Mouse (Mus musculus) monocyte, adult 5-6 weeks (primary cell): ENCODE measurements at regions not wholly inside any gene's neighbourhood (a gene's known extent, or its start where the extent isn't known, plus 50 kb on each side); places are given as distances from the start of the nearest gene placed in this dataset.

Source experiments
- ATAC-seq: fragments of 153-309, 156-312 bp; replicated peaks from 2 replicates; pipeline ENCODE4 v1.8.0; 2017; ENCODE audit warnings: mild to moderate bottlenecking; ENCODE audit not compliant: low TSS enrichment, insufficient number of reproducible peaks, severe bottlenecking, poor library complexity, low FRiP score

DNA sequence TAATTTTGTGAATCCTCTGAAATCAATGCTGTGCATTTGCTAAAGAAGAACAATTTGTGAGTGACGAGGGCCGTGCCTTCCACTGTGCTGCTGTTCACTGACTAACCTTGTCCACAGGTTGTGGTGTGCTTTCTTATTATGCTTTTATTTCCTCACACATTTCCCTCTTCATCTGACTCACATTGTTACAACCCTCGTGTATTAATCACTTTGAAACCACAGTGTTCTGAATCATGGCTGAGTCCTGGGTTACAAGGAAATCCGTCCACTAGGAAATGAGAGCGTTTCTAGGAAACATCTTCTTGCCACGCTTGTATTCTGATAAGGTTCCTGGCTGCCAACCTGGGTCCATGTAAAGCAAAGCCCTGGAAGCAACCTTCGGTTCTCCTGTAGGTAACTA lies 163.8 kb upstream of the Mocs2 start:
- ATAC-seq, result no peak

DNA sequence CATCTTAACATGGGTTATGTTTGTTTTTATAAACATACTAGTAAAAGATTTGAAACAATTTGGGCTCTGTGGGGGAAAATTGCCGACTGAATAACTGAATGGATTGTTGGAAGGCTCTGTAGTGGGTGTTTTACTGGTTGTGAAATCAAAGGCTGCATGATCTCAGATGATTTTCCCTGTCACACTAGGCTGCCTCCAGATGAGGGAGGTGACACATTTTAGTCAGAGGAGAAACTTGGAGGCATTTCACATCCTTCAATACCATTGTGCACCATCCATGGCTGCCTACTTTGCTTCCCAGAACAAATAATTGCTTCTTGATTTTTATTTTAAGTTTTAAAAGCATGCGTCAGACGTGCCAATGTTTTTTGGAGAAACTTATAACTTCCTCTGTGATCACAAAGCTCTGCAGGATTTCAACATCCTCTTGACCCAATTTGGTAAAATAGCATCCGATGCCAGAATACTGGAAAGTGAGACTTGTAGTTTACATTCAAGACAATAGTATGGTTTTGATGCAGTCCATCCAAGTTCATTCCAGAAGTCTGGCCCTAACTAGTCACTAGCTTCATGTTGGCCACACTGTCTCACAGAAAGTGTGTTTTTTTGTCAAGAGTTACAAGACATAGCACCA lies 163.0 kb upstream of the Mocs2 start:
- ATAC-seq, result no peak

DNA sequence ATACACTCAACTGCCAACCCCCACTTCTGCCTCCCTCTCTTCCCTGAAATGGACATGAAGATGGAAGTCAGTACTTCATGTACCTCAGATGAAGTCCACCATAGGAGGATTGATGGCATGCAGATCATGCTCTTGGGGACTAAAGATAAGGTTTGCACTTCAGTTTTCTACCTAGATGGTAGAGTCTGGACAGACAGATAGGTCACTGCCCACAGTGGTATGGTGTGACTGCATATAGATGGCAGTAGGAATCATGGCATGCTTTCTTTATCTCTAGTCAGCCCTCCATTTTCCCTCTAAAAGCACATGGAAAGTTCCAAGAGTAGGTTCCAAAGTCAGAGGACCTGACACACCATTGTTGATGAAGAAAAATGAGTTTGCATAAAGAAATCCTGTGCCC lies 145.6 kb upstream of the Mocs2 start:
- ATAC-seq, result no peak

DNA sequence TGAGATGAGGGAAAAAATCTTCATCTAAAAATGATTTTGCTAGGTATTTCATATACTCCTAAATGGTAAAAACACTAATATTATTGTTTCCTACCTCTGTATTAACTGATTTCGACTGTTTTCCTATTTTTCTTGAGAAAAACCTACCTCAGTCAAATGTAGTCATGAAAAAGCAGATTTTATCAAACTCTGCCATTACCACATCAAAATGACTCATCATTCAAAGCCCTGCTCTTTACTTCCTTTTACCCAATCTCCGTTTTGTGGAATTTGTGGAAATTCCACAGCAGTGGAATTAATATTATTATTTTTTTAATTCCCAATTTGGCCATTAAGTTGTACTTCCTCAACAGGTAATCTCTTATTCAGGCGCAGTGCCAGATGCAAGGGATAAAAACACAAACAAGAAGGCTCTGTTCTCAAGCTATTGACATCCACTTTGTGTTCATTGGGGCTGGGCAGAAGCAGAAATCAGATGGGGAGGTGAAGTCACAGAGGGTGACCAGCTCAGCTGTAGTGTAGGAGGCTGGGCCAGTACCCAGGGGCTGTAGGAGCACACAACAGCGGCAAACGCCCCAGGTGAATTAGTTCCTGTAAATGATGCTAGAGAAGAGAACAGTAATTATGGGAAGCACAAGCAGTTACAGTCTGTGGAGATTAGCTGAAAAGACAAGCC lies 138.2 kb upstream of the Mocs2 start:
- ATAC-seq, result no peak

DNA sequence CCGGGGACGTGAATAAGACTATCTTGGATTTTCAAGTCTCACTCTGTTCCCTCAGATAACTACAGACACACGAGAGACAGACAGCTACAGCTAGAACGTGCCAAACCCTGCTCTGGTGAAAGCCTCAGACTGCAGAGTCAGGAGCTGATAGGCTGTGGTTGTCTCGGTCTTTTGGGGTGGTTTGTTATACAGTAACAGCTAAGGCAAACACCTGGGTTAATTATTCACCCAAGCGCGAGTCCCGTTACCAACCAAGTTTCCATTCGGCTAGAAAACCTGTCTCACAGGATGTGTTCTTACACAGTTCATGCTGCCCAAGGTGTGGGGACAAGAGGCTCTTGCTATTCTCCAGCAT lies 137.7 kb upstream of the Mocs2 start:
- no peak for ATAC-seq

DNA sequence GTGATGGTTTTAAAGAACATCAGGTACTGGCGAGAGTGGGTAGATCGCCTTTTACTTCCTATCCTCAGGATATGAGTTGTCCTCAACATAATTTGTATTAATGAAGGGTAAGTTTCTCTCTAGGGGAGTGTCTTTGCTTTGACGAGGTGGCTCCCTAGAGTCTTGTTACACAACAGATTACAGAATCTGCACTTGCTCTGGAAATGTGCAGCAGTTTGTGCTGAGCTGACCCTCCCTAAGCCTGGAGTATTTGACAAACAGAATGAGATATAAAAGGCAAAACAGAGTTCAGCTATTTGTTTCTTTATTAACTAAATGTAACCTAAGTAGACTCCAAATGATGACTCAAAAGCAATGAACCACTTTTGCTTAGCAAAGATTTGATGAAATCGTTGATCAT lies 136.8 kb upstream of the Mocs2 start:
- ATAC-seq, result no peak

DNA sequence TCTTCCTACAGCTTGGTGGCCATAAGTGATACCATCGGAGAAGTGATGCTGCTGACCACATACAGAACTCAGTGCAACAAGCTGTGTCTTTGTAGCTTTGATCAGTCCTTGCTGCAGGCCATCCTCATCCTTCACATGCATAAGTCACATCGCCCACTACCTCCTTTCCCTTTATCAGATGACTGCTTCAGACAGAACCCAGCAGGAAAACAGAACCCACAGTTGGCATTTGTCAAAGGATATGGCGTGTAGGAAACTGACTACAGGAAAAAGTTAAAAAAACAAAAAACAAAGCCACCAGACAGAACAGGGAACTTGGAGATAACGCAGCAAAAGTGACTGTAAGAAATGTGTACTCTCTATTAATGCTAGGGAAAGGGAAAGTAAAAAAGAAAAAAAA lies 136.1 kb upstream of the Mocs2 start:
- no peak for ATAC-seq

DNA sequence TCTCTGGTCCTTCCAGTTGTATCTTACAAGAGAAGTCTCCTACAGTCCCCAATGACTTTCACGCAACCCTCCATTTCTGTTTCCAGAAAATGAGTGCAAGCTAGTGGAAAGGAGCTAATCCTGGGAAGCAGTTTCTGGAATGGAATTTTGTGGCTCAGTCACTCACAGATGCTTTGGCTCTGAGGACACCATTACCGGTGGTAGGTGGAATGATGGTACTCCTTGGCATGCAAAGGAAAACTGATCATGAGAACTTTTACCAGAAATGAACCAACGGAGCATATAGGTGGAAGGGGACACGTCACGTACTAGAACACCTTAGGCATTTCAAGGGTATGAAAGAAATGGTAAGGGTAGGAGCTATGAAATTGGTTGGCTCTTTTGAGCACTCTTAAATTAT lies 135.1 kb upstream of the Mocs2 start:
- ATAC-seq, result no peak

DNA sequence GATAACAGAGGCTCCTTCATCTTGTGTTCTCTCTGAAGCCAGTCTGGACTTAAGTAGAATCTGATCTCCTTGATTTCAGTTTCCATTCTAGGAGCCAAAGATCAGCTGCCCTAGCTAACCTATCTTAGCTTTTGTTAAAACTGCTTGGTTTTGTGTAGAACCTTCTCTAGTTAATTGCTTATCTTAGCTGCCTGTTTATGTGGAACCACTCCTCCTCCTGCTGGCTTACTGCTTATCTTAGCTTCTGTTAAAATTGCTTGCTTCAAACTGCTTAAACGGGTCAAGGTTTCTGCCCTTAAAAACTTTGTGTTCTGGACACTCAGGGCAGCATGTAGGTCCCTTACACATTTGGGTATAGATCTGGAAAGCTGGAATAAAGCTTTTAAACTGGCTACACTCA lies 133.7 kb upstream of the Mocs2 start:
- ATAC-seq, result no peak

DNA sequence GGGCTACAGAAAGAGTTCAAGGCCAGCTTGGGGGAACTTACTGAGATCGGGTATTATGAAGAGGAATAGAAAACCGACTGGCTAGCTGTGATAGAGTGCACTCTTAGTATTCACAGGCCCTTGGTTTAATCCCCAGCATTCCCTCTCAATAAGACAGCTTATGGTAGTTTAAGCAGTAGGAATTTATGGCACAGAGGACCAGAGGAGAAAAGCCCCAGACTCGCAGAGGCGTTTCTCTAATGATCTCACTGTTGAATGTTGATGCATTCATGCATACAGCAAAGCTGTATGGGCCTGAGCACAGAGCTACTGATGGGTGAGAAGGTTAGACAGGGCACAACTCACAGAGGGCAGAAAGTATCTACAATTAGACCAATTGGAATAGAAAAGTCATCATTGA lies 132.7 kb upstream of the Mocs2 start:
- no peak for ATAC-seq

DNA sequence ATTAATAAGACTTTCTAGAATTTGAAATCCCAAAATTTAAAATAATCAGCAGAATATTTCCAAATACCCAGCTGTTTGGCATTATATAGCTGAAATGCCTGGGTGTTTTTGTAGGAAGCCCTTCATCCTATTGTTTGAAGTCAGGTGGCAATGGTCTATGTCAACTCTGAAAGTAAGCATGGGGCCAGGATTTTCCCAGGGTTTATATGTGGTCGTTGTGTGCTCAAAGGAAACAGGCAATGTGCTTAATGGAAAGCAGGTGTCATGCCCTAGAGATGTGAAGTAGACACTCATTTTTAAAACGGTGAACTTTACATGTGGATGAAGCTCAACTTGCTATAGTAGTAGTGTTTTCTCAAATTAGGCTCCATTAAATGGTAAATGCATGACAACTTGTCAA lies 105.4 kb upstream of the Mocs2 start:
- ATAC-seq, result no peak

DNA sequence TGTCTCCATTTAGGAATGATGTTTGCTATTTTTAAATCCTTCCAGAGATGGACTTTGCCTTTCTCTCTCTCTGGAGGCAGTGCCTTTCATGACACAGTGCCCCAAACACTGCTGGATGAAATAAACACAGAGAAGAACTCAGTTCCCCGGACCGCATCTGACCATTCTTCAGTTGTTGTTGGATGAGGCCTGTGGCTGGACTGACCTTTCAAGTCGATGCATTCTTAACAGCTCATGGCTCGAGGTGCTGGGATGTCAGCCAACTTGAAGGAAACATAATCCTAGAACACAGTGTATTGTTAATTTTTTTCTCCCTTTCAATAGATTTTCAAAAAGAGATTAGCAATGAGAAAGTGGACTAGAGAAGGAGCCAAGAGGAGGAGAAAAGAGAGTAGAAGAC lies 98.3 kb upstream of the Mocs2 start:
- ATAC-seq, result no peak

DNA sequence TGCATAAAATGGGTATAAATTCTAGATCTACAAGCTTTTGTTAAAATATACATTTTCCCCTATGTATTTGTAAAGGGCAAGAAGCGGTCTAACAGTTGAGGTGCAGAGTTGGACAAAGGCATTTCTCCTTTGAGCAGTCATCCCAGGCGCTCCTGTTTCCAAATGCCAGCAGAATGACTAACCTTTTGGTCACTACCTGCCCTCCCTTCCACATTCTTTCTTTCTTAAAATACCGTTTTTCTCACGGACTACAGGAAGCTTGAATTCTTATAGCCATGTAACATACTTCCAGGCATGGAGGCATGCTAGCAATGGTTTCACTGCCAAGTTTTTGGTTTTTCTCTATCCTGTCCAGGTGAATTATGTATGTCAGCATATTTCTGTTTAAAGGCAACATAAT lies 91.2 kb upstream of the Mocs2 start:
- ATAC-seq, result no peak

DNA sequence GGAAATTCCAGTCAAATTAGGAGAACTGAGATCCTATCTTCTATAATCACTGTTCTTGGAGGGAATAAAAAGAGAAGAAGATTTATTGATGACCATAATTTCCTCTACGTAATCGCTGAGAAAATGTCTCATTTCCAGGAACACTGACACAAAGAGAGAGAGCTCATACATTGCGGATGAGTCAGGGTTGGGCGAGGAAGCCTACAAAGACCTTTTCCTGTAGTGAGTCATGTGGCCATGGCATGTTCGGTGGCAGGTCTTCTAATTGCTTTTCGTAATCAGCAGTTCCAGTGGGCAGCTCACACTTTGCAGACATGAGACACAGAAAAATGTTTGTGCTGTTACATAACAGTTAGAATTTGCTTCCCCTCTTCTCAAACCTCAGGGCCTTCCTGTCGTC lies 83.0 kb upstream of the Mocs2 start:
- peak; percentile 22; the same call in 1 of the 2 replicates for ATAC-seq

DNA sequence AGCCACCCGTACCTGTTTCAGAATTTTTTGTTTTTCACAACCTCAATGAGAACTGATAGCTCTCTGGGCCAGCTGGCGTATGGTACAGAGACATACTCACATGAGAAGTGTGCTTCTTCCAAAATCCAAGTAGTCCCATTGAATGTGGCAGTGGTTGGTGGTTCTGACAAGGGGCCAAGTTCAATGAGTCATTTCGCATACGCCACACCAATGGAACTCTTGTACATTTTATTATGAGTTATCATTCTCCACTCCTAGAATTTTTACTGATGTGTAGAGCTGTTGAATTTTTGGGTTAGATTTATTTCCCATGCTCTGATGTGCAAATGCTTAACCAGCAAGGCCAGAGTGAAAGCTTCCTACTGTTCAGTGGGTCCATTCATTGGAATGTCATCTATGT lies 82.0 kb upstream of the Mocs2 start:
- ATAC-seq, result no peak

DNA sequence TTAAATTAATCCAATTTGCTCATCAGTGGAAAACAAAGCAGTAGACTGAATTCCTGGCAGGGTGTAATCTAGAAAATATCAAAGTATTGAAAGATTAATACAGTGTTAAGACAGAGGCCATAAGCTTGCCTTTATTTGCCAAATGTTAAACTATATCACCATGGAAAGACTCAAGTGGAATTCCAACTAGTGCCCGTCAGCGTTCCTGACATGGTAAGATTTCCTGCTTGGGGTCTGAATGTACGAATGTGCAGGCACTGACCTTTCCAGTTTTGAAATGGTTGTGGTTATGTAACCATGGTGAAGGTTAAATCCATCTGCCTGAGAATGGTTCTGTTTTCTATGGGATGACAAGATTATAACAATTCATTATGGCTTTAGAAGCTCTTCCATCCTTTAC lies 75.5 kb upstream of the Mocs2 start:
- no peak for ATAC-seq

DNA sequence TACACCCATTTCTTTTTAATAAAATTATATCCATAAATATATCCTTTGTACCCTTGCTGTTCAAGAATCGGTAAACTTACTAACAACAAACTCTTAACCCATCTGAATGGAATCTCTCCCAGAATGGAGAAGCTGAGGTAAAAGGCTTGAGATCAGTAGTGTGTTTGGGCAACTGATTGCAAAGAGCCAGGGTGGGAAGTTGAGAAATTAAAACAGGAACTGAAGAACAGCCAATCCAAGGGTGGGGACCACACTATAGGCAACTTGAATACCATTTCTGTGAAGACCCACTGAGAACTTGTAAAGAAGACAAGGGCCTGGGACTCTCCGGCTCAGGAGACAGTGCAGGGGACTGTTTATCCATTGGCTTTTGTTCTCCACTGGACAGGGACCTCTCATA lies 72.2 kb upstream of the Mocs2 start:
- ATAC-seq, result no peak

DNA sequence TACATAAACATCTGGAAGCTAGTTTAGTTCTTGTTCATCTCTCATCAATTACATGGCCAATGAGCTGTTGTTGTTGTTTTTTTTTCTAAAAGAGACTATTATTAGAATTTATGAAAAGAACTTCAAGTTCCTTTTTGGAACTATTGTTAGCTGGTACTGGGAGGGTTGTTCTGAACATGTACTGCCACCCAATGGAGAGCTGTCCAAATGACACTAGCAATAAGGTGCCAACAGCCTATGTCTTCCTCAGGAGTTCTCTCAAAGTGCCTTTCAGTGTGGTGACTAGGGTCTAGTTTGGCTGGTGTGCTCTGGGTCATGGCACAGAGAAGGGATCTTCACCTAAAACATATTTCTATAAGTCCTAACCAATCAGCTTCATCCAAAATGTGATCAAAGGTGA lies 60.6 kb upstream of the Mocs2 start:
- ATAC-seq, result peak; percentile 50; the same call in 1 of the 2 replicates

DNA sequence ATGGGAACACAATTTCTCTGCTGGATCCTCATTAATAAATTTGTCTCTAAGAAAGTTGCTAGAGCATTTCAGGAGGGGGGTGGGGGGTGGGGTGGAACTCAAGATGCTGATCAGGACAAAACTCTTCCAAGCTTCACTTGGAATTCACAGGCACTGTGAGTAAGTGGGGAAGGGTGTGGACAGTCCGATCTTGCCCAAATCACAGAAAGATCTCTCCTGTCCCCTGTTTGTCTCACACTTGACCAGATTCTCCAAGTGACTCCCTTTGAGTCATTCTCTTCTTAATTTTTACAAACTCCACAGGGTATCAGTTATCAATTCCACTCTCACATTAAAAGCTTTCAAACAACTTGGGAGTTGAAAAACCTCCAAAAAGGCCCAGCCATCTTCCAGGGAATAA lies 58.1 kb upstream of the Mocs2 start:
- ATAC-seq, result no peak

DNA sequence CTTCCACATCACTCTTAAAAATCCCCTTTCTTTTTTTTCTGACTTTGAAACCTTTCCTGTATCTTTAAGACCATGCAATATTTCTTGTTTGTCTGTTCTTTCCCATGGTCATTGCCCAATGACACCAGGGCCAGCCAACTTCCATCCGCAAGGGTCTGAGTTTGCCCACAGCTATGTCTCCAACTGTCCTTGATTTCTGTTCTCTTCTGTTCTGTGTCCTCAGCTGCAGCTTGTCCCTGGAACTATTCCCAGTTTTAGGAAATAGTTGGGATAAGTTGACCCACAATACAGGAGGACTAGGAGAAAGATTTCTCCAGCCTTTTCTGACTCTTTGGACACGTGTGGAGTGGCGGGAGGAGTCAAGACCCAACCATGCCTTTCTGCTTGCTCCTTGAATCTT lies 57.1 kb upstream of the Mocs2 start:
- ATAC-seq, result no peak
